Mouse (Mus musculus) neutrophil, adult 5-6 weeks (primary cell): Measurements from ENCODE around the gene Slc4a2. TPM values are rescaled to one million over a fixed set of nuclear protein-coding genes. Genes with fewer than 3 reads are reported as not detected.

ENCODE experiments used
- ATAC-seq: fragments of 151-379, 151-347 bp; 2 replicates; pipeline ENCODE4 v1.8.0; 2017; ENCODE audit warnings: mild to moderate bottlenecking, moderate TSS enrichment; ENCODE audit not compliant: insufficient number of reproducible peaks, poor library complexity, low FRiP score, severe bottlenecking; ENCODE audit errors: extremely low read depth
- total RNA-seq: library from RNA; stranded (forward); fragments of 200-1000 nt; gene quantifications from 2 replicates; pipeline ENCODE4 v1.2.3, GENCODE M21; 2017

Slc4a2 gene
- total RNA-seq, 1 experiment from 2014 or later: 58.0 TPM

DNA sequence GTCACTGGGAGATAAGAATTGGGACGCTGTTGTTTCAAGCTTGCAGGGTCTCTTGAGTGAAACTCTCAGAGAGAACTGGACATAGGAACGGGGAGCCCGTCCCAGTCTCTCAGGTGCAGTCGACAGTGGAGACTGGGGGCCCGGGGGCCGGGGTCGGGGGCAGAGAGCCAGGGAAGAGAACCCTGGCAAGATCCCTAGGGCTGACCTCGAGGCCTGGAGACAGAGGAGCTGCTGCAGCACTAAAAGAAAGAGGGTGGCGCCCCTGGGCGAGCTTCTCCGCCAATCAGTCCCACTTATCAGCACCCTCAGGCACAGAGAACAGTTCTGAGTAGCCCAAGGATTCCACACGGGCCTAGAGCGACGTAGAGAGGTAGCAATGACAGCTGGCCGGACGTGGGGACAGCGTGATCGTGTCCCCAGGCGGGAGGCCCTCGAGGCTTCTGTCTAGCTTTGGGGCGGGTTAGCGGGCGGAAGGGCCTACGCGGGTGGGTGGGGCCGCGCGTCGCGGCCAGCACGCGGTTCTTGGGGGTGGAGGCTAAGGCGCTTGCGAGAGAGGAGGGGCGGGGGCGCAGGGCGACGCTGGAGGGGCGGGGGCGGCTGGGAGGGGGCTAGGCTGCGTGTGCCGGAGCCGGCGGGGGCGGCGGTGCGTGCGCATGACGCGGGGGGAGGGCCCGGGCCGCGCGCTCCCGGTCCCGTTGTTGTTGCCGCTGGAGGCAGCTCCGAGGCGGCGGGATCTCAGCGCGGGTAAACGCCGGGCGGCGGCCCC, 27.8 kb downstream of the Slc4a2 start:
- ATAC-seq: peak; percentile 62

DNA sequence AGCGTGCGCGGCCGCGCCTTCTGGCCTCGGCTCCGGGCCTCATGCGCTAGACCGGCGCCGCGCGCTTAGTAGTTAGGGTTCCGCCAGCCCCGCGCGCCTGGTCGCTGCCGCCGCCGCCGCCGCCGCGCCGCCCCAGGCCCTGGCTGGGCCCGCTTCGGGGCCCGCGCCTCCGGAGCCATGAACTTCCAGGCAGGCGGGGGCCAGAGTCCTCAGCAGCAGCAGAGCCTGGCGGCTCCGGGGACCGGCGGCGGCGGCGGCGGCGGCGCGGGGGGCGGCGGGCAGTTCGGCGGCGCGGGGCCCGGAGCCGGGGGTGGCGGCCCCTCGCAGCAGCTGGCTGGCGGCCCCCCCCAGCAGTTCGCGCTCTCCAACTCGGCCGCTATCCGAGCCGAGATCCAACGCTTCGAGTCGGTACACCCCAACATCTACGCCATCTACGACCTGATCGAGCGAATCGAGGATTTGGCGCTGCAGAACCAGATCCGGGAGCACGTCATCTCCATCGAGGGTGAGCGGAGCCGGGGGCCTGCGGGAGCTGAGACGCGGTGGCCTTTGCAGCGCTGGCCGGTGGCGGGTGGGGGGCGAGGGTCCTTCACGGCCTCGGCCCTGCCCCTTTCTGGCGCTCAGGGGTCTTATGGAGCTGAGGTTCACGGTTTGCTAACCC, 28.5 kb downstream of the Slc4a2 start, which contains the start of gene Agap3:
Agap3 (plus strand) TSS at position 148 of the 661 bp plus-strand sequence.
- ATAC-seq: no peak

DNA sequence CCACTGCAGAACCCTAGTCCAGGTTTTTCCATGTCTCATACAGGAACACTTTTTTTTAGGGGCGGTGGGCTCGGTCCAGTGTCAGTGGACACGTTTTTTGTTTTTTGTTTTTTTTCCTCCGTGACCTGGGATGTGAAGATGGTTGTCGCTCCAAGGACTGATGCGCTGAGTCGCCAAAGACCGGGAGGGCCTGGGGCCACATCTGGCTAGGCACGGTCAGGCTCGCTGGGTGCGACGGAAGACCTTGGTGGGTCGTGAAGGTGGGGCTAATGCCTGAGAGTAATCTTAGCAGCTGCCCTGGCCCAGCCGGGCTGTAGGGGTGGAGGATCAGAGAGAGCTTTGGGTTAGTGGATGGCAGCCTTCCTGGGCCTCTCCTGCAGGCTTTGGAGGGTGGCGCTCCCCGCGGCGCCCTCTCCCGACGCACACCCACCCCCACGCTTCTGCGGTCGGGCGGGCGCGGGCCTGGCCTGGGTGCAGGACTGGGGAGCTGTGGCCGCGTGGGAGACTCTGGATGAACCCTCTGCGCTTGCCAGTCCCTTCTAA, 29.1 kb downstream of the Slc4a2 start:
- no peak for ATAC-seq

DNA sequence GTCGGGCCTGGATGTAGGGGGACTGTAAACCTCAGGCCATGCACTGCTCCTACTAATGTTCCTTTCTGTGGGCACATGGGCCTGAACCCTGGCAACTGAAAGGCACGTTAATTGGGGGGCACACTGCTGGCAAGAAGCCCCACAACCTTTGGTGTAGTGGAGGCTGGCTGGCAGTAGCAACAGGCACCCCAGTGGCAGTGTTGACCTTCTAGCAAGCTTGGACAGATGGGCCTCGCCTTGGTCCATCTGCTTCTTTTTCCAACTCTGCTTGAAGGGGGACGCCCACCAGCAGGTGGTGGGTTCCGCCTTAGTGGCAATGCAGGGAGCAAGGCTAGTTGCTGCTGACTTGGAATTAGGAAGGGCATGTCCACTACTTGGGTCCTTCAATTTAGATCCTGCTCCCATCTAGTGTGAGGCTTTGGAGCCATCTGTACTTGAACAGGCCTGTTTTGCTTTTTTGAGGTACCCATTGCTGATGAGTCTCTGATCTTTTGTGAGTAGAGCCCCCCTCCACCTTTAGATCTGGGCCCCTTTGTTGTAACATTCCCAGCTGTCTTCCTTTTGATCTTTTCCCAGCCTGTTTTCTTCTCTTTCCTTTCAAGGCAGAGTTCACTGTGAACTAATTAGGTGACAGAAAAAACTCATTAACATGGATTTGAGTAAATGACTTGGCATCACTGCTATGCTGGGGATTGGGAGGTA, 29.8 kb downstream of the Slc4a2 start:
- ATAC-seq: no peak

DNA sequence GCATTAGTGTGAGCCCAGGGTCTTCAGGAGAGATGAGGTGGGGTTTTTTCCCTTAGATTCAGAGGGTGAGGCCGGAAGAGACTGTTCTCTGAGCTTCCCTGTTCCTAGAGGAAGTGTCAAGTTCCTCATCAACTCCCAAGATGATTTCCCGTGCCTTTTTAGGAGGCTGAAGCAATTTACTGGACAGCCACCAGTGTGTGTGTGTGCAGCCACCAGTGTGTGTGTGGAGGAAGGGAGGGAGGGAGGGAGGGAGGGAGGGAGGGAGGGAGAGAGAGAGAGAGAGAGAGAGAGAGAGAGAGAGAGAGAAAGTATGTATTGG, 30.3 kb downstream of the Slc4a2 start:
- no peak for ATAC-seq

DNA sequence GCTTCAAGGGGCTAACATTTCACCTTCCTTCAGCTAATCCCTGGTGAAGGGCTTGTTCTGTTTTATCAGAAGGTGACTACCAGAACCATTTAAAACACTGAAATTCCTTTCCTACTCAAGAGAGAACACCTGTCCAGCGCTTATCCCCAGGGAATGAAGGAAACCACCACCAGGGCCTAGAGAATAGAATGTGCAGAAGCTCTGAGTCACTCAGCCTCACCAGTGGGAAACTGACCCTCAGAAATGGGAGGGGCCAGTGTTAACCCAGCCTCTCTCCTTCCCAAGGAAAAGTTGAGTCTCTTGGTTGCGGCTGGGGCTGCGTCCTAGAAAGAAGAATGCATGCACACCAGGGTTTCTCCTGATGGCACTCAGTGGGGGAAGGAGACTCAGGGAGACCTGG, 31.4 kb downstream of the Slc4a2 start:
- ATAC-seq: no peak

DNA sequence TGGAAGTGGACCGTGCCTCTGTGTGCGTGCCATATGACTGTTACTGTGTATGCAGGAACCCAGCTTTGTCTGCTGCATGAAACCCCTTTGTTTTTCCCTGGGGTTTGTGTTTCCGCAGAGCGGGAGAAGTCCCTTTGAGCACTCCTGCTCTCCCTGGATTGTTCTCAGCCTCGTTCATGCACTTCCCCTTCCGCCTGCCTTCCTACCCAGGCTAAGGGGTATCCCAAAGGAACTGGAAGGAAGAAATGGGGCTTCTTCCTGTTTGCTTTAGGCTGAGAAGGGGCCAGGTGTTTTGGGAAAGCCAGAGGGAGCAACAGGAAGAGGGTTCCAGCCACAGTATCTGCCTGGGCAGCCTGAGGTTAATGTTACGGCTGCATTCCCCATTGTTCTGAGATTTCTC, 32.0 kb downstream of the Slc4a2 start:
- no peak for ATAC-seq

DNA sequence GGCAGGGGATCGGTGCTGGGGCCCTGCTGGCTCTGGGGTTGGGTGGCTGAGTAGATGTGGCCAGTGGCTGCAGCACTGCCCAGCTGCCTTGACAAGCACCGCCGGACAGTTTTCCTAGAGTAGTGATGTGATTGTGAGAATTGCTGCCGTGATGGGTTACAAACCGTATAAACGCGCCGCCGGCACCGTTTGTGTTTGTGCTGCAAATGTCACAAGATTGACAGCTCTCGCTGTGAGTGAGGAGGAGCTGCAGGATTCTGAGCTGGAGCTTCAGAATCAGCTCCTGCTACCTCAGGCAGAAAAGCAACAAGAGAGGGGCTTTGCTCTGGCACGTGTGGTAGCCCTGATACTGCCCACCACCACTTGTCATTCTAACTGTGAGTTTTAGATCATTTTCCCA, 43.1 kb downstream of the Slc4a2 start:
- no peak for ATAC-seq

DNA sequence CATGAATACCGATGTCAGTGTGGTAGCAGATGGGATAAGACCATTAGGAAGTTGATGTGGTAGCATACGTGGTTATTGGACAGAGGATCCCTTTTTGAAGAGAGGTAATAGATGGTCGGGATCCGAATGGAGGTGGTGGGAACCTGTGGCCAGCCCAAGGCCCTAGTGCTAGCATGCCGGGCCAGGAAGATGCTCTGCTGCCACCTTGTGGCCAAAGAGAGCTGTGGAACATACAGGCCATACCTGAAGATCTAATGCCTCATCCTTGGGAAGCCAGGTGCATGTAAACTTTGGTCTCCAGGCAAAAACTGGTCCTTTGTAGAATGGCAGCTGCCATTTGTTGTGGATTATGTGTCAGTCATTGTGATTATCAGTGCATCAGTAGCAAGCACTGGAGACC, 47.0 kb downstream of the Slc4a2 start:
- peak; percentile 72; the same call in 1 of the 2 replicates for ATAC-seq

DNA sequence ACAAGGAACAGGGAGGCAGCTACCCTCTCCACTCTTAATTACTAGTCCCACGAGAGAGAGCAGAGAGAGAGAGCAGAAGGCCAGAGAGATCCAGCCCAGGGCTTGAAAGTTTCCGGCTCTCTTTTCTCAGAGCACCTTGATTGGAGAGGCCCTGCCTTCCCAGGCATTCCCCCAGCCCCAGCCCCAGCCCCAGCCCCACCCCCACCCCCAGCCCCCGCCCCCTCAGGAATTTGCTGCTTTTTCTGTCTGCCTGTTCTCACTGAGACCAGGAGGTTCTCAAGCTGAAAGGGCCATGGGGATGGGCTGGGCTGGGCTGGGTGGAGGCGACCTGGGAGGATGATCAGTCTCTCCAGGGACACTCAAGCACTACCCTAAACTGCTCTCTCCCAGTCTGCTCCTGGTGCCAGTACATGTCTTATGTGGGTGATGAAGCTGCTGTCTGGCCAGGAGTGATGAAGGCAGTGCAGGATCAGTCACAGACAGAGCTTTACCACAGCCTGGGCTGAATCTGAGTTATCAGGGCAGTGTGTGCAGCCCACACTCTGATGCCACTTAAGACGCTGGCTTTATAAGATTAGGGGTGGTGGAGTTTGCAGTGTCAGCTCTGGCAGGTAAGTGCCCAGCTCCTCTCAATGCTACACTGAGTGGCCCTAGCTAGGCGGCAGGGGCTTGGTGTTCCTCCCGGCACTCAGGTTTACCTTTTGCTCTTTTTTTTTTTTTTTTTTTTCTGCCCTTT, 49.4 kb downstream of the Slc4a2 start:
- ATAC-seq: no peak

DNA sequence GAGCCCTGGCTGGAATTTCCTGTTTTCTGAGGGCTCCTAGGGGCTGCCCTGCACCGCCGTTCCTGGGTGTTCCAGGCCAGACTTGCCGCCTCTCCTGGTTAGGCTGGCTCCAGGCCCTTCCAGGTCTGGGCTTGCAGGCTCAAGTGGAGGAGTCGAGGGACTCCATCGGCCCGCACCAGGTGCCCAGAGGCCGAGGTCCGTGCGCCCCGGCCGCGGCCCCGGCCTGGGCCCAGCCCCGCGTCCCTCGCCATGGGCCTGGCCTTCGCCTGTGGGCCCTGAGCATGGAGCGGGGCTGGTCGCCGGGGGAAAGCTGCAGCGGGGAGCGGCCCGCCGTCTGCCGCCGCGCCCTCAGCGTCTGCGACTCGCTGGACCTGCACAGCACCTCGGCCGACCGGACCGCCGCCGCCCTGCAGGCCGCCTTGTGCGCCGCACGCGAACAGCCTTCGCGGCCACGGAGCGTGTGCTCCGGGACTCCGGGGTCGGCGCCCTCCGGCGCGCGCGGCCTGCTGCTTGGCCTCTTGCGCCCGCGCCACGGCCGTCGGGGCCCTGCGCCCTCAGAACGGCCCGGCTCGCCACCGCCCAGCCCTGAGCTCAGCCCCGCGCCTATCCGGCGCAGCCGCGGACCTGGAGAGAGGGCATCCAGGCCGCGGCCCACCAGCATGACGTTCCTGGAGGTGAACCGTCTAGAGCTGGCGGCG, 50.5 kb downstream of the Slc4a2 start:
- no peak for ATAC-seq

DNA sequence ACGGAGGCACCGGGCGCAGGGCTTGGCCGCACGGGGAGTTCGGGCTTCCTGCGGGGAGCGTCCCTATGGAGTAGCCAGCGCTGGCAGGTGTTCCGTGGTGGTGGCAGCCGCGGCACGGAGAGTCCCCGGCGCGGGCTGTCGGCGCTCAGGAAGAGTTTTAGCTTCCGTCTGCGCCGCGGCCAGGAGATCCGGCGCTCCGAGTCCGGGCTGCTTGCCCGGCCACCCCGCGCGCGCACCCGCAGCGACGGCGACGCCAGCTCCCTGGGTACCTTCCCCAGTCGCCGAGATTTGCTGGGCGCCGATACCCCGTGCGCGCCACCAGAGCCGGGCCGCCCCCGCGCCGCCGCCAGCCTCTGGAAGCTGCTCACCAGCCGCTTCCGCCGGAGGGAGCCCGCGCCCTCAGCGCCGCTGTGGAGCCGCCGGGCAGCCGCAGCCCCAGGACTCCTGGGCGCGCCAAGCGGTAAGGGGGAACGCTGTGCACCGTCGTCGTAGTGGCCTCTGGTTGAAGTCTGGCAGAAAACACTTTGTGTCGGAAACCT, 51.2 kb downstream of the Slc4a2 start:
- no peak for ATAC-seq

DNA sequence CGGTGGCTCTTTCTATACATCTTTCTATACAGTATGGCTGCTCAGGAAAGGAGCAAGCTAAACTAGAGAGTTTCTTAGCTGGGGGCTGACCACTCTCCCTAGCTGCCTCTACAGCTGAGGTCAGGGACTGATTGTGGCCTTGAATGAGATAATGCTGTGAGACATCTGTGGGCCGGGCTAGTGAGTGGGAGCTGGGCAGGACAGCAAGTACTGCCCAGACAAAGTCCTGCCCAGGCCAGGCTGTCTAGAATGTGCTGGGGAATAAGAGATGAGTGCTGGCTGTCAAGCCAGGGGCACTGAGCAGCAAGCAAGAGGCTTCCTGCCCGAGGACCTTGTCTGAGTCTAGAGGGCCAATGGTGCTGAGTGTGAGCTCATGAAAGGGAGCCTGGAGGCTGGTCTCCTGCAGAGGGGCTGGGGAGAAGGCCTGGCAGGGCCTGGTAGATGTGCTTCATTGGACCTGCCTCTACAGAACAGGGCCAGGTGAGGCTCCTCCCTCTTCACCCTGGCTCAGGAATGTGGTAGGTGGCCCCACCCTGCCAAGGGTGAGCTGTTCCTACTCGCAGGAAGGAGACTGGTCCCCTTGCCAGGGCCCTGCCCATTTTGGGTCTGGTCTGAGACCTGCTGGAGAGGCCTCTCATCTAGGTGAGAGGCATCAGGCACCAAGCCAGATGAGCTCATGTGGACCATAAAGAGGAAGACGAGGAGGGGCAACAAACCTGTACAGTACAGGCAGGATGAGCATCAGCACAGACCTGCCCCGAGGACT, 52.0 kb downstream of the Slc4a2 start:
- ATAC-seq: no peak

DNA sequence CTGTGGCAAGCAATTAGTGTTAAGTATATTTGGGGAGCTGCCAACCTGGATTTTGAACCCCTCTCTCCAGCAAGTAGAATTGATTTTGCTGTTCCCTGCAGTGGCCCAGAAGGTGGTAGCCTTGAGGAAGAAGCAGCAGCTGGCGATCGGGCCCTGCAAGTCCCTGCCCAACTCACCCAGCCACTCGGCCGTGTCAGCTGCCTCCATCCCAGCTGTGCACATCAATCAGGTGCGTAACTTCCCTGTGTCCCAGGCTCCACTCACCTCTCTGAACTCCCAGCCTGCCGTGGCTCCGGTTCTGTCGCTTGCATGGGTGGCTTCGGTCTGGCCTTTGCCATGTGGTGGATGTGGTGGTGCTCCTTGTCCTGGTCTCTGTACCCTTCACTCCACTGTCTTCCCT, 54.3 kb downstream of the Slc4a2 start:
- ATAC-seq: no peak

DNA sequence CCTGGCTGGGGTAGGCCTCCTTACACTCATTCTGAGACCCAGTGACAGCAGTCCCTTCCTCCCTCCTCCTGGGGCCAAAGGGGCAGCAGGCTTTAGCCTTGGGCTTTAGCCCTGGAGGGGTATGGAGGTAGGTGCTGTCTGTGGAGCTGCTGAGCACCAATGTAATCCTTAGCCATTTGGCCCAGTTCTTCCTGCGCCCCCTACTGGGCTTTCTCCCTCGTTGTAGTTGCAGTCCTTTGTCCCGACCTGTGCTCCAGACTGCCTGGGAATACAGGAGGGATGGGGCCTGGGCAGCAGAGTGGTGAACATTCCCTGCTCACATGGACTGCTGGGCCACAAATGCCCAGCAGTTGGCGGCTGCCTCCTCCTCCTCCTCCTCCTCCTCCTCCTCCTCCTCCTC, 58.0 kb downstream of the Slc4a2 start:
- no peak for ATAC-seq

DNA sequence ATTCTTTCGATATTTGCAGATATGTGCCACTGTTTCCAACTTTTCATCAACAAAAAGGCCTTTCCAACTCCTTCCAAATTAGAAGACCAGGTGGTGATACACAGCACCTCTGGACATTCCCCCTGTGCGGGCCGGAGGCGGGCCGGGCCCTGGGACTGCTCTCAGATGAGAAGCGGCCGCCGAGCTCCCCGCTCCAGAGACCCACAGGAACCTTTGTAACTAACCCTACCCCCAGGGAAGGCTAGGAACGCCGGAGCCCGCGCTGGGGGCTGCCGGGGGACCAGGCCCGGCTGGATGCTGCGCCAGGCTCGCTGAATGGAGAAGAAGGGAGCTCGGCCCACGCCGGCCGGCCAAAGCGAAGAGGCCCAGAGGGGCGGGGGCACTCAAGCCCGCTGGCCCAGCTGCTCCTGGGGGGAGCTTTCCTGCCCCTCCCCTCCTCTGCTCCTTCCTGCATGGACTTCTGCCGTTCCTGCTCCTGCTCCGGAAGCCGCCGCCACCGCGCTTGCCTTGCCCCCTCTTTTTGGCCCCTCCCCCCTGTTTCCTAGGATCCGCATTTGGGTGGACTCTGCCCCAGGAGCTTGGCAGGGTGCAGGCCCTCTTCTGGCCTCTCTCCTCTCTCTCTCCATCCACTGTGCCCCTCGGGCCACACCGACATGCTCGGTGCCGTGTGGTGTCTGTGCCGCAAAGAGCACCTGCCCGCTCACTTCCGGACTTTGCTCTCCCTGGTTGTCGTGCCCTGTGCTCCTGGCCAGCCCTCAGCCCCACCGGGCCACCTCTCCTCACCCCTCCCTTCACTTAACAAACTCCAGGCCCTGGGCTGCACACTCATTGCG, 58.8 kb downstream of the Slc4a2 start:
- no peak for ATAC-seq

DNA sequence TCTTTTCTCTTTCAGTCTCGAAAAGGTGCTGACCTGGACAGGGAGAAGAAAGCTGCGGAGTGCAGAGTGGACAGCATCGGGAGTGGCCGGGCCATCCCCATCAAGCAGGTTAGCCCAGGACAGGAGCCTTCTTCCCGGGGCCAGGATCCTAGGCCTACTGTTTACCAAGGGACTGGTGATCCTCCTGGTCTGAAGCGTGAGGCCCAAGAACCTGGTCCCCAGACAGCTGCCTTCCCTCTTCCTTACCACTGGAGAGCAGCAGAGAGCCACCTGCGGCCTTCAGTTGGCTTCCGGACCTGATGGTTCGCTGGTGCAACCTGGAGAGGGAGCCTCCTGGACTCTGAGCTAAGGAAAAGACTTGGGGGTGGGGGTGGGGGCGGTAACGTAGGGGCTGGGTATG, 59.7 kb downstream of the Slc4a2 start:
- no peak for ATAC-seq
